Mouse (Mus musculus) limb, embryonic 14.5 days (tissue): Measurements from ENCODE around the gene Grb2. TPM values are rescaled to one million over a fixed set of nuclear protein-coding genes. Genes with fewer than 3 reads are reported as not detected.

ENCODE experiments used
- ATAC-seq: fragments of 200-750 bp; cut with Nextera tagmentation; 2 replicates; pipeline ENCODE4 v1.8.0; 2017; ENCODE audit warnings: low read depth, moderate number of reproducible peaks, moderate TSS enrichment; ENCODE audit not compliant: low FRiP score
- DNase-seq: peaks from one replicate; pipeline ENCODE4 v3.0.0-alpha.2; 2015; ENCODE audit warnings: low spot score
- H3K27ac ChIP-seq: fragments of 300-500 bp; sonication (generic); replicated peaks from 2 replicates; pipeline ENCODE4 v1.5.1; 2014; ENCODE audit warnings: low read depth, mild to moderate bottlenecking, low read length, moderate library complexity, mixed read lengths
- H3K27me3 ChIP-seq: fragments of 300-500 bp; sonication (generic); 2 replicates; pipeline ENCODE4 v1.6.1; 2014; ENCODE audit warnings: low read length, mixed read lengths; ENCODE audit not compliant: control insufficient read depth, insufficient read depth
- H3K36me3 ChIP-seq: fragments of 300-500 bp; sonication (generic); 2 replicates; pipeline ENCODE4 v1.6.1; 2014; ENCODE audit warnings: mild to moderate bottlenecking, low read length, moderate library complexity, mixed read lengths; ENCODE audit not compliant: control insufficient read depth, insufficient read depth
- H3K4me1 ChIP-seq: fragments of 300-500 bp; sonication (generic); 2 replicates; pipeline ENCODE4 v1.6.1; 2014; ENCODE audit warnings: antibody characterized with exemption, low read length, mixed read lengths; ENCODE audit not compliant: control insufficient read depth, insufficient read depth
- H3K4me2 ChIP-seq: fragments of 300-500 bp; sonication (generic); replicated peaks from 2 replicates; pipeline ENCODE4 v1.6.1; 2014; ENCODE audit warnings: low read depth, mild to moderate bottlenecking, low read length, moderate library complexity; ENCODE audit not compliant: severe bottlenecking
- H3K4me3 ChIP-seq: fragments of 300-500 bp; sonication (generic); replicated peaks from 2 replicates; pipeline ENCODE4 v1.5.1; 2014; ENCODE audit warnings: low read length
- H3K9ac ChIP-seq: fragments of 300-500 bp; sonication (generic); 2 replicates; pipeline ENCODE4 v1.6.1; 2014; ENCODE audit warnings: mild to moderate bottlenecking, low read depth, low read length, moderate library complexity; ENCODE audit not compliant: severe bottlenecking
- H3K9me3 ChIP-seq: fragments of 300-500 bp; sonication (generic); 2 replicates; pipeline ENCODE4 v1.6.1; 2016; ENCODE audit warnings: low read length; ENCODE audit not compliant: control insufficient read depth
- POLR2A ChIP-seq: fragments of 200-500 bp; IDR thresholded peaks from 2 replicates; pipeline ENCODE4 v1.8.0; 2012; ENCODE audit warnings: inconsistent platforms, mild to moderate bottlenecking, moderate library complexity, borderline replicate concordance; ENCODE audit not compliant: insufficient read depth, insufficient read length; ENCODE audit errors: extremely low read depth
- WGBS: fragments of 180-500 bp; shearing (Covaris S2); extraction: QIAGEN DNeasy Blood & Tissue Kit; methylation state at CpG from one replicate; pipeline ENCODE4 v1.1.7; 2014; 5-methylcytosine and 5-hydroxymethylcytosine counted together
- polyA plus RNA-seq, 2 experiments: library from polyadenylated mRNA; depleted of rRNA in 1 of 2; stranded (reverse) in 1 of 2; unstranded in 1 of 2; fragments of >200 nt; fragmentation: Nextera tagmentation in 1 of 2; extraction: Ambion mirVana in 1 of 2; gene quantifications; 2 replicates each; pipeline versions ENCODE4 v1.2.1 to v1.2.3; 2012 to 2014

Grb2 gene
- polyA plus RNA-seq, 2 experiments, result 58.0 to 61.5 TPM

DNA sequence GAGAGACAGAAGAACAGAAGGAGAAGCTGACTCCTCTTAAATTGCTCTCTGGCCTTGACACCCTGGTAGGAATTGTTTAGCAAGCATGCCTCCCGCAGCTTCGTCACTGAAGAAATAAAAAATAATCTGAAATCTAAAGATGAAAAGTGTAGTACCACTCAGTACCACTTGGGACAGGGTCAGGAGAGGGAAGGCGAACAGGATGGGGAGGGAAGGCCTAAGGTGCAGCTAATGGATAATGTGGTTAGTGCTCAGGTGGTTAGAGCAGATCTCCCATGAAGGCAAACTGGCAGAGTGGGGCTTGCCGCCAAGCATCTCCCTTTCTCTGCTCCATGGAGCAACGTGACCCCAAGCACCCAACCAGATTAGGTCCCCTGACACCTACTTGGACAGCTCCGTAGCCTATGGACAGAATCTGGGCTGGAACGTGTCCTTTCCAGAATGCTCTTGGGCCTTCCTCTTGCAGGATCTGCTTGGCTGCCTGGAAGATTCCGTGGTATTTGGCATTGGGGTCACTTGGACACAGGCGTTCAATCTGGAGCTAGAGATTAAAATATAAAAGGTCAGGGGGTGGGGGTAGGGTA, 84.8 kb downstream of the Grb2 start:
- no peak overlapping the region for H3K9ac ChIP-seq
- no peaks in the 10 kb centered on the region for H3K9me3 ChIP-seq
- no peak for DNase-seq
- H3K36me3 ChIP-seq, result peaks cover 36% of the 10 kb centered on the region
- 76% methylated on average over 9 of the region's 9 CpGs for WGBS
- H3K4me1 ChIP-seq, result no peaks in the 10 kb centered on the region
- no peak for TF ChIP-seq POLR2A
- H3K27ac ChIP-seq, result no peak overlapping the region
- no peaks in the 10 kb centered on the region for H3K27me3 ChIP-seq
- no peak overlapping the region for H3K4me2 ChIP-seq
- ATAC-seq, result no peak
- no peak overlapping the region for H3K4me3 ChIP-seq

DNA sequence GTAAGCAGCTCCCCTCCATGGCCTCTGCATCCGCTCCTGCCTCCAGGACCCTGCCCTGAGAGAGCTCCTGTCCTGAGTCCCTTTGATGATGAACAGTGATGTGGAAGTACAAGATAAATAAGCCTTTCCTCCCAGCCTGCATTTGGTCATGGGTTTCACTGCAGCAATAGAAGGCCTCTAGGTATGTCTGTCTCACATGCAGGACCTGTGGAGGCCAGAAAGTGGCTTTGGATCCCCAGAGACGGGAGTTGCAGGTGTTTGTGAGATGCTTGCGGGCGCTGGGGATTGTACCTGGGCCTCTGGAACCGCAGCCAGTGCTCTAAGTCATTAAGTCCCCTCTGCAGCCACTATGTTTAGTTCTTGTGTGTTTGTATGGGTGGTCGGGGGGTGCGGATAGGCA, 88.4 kb downstream of the Grb2 start:
- peaks cover 59% of the 10 kb centered on the region for H3K36me3 ChIP-seq
- TF ChIP-seq POLR2A, result no peak

DNA sequence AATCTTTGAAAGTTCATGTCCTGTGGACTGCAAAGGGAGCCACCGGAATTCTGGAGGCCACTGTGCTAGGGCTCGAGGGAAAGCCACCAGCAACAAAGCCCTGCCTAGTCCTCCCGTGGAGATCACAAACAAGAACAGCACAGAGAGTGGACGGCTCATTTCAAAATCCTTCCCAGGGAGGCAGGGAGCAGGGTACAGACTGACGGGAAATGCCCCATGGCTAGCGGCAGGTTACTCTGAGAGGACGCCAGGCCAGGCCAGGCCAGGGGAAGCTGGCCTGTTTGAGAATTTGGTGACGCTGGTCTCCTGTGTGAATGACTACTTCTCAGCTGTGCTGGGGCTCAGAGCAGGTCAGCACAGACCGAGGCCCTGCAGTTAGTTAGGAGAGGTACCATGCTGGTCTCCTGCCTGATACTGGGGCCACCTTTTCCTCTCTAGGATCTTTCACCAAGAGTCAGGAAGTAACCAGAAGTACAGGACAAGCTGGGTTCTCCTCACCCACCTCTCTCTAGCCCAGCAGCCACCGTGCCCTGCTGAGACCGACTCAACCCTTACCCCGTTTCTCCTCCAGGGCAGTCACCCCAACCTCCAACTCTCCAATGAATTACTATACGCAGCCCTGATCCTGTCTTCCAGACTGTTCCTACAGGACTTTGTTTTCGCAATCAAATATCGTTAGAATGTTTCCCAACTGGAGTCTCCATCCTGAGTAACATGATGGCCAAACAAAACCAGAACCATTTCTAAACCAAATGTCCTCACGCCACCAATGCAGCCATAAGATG, 89.5 kb downstream of the Grb2 start:
- H3K27ac ChIP-seq, result no peak overlapping the region
- H3K36me3 ChIP-seq, result peaks cover 64% of the 10 kb centered on the region
- ATAC-seq (no peak), DNase-seq (no peak)
- no peak overlapping the region for H3K9ac ChIP-seq
- no peaks in the 10 kb centered on the region for H3K9me3 ChIP-seq
- no peaks in the 10 kb centered on the region for H3K27me3 ChIP-seq
- H3K4me1 ChIP-seq, result no peaks in the 10 kb centered on the region
- TF ChIP-seq POLR2A, result no peak
- H3K4me3 ChIP-seq, result no peak overlapping the region
- no peak overlapping the region for H3K4me2 ChIP-seq
- WGBS, result 88% methylated on average over 16 of the region's 16 CpGs

More for the DNA sequence above, 88.4 kb downstream of the Grb2 start:
- H3K9me3 ChIP-seq, result no peaks in the 10 kb centered on the region
- H3K9ac ChIP-seq, result no peak overlapping the region
- H3K4me1 ChIP-seq, result no peaks in the 10 kb centered on the region
- WGBS, result 92% methylated on average over 7 of the region's 7 CpGs
- ATAC-seq (no peak), DNase-seq (no peak)
- no peaks in the 10 kb centered on the region for H3K27me3 ChIP-seq
- H3K27ac ChIP-seq, result no peak overlapping the region
- no peak overlapping the region for H3K4me3 ChIP-seq
- no peak overlapping the region for H3K4me2 ChIP-seq

DNA sequence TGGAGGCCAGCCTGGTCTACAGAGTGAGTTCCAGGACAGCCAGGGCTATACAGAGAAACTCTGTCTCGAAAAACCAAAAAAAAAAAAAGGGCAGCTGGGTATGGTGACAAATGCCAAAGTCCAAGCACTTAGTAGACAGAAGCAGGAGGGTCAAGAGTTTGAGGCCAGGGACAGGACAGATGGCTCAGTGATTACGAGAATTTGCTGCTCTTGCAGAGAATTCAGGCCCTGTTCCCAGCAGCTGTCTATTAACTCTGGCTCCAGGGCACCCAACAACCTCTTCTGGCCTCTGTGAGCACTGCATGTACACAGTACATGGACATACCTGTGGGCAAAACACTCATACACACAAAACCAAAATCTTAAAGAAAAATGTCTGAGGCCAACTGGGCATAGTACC, 90.4 kb downstream of the Grb2 start:
- Histone ChIP-seq H3K27me3 (no peaks in the 10 kb centered on the region), H3K9me3 (no peaks in the 10 kb centered on the region), H3K9ac (no peak overlapping the region), H3K4me1 (peaks cover 5% of the 10 kb centered on the region; the same call in 1 of the 2 replicates), H3K4me3 (no peak overlapping the region), H3K27ac (no peak overlapping the region), H3K36me3 (peaks cover 58% of the 10 kb centered on the region), H3K4me2 (no peak overlapping the region)
- no peak for ATAC-seq
- DNase-seq, result no peak
- no peak for TF ChIP-seq POLR2A
- WGBS, result 76% methylated on average over 2 of the region's 2 CpGs

DNA sequence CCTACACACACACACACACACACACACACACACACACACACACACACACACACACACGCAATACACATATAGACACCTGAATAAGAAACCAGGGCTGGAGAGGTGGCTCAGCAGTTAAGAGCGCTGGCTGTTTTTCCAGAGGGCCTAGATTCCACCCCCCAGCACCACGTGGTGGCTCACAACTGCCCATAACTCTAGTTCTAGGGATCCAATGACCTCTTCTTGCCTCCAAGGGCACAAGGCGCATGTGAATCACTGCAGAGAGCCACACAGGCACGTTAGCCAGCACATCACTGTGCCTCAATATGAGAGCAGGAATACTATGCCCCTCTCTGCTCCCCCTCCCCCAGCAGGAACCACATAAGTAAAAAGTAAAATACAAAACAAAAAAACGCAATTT, 91.5 kb downstream of the Grb2 start:
- H3K4me1 ChIP-seq, result peaks cover 5% of the 10 kb centered on the region; the same call in 1 of the 2 replicates
- H3K9me3 ChIP-seq, result no peaks in the 10 kb centered on the region
- TF ChIP-seq POLR2A, result no peak
- 71% methylated on average over 6 of the region's 6 CpGs for WGBS
- no peak overlapping the region for H3K4me2 ChIP-seq
- DNase-seq, result no peak
- no peak overlapping the region for H3K9ac ChIP-seq
- H3K27me3 ChIP-seq, result no peaks in the 10 kb centered on the region
- ATAC-seq, result no peak
- no peak overlapping the region for H3K4me3 ChIP-seq
- H3K27ac ChIP-seq, result no peak overlapping the region
- peaks cover 48% of the 10 kb centered on the region for H3K36me3 ChIP-seq
